Comparison of ENCODE assay signal across 16 mouse cellular contexts in the genomic region with DNA sequence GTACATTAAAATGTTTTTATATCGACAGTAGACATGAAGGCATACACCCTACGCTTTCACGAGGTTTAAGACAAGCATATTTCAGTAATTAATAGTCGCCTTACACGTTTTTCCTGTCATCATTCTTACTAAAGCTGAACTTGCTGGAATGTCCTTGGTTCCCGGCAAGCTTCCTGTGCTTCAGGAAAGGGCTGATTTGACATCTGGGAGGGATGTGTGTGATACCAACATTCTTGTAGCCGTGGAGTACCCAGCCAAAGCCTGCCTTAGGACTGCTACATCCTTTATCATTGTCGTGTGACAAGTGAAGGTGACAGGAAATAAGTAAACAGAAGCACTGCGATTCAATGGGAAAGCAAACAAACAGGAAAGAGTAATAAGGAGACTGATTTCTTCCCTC. TPM values are rescaled to one million over a fixed set of nuclear protein-coding genes. Genes with fewer than 3 reads are reported as not detected.
DNase-seq lines count a peak whose midpoint lies in the region; ATAC-seq lines count a peak whose summit lies in the region.
"Had no signal": no experiment of that assay in that cellular context is flagged by ENCODE, and none has a peak within 500 bp of the region (broad histone marks: within the 10 kb centered on the region; RNA-seq: fewer than 3 reads in every experiment).

No protein-coding gene starts in this region.

- peak overlapping the region; percentile 35; the same call in 1 of the 2 replicates for H3K27ac ChIP-seq in heart, embryonic 16.5 days (ENCODE audit: low read length)
- no peak overlapping the region for H3K27ac ChIP-seq in limb, embryonic 13.5 days
- no peak overlapping the region for H3K27ac ChIP-seq in limb, embryonic 10.5 days
- peak overlapping the region; percentile 46; the same call in 1 of the 2 replicates for H3K27ac ChIP-seq in liver, embryonic 12.5 days
- H3K27ac ChIP-seq in stomach, embryonic 14.5 days (ENCODE audit: low read length), result no peak overlapping the region
- H3K27ac ChIP-seq: forebrain, embryonic 13.5 days; hindbrain, embryonic 13.5 days; midbrain, embryonic 10.5 days; neural tube, embryonic 13.5 days had no signal

- 27% methylated on average over 9 of the region's 9 CpGs for WGBS in heart, embryonic 16.5 days
- 34% methylated on average over 9 of the region's 9 CpGs for WGBS in limb, embryonic 13.5 days
- 51% methylated on average over 9 of the region's 9 CpGs for WGBS in limb, embryonic 10.5 days
- WGBS in liver, embryonic 12.5 days (ENCODE audit: insufficient replicate concordance), result 34% methylated on average over 9 of the region's 9 CpGs
- 14% methylated on average over 9 of the region's 9 CpGs for whole genome bisulfite sequencing in stomach, embryonic 14.5 days

- no peaks in the 10 kb centered on the region for H3K36me3 ChIP-seq in heart, embryonic 16.5 days (ENCODE audit: control insufficient read depth, insufficient read depth)
- H3K36me3 ChIP-seq in limb, embryonic 13.5 days, result no peaks in the 10 kb centered on the region
- no peaks in the 10 kb centered on the region for H3K36me3 ChIP-seq in limb, embryonic 10.5 days
- H3K36me3 ChIP-seq in liver, embryonic 12.5 days, result no peaks in the 10 kb centered on the region
- H3K36me3 ChIP-seq in stomach, embryonic 14.5 days (ENCODE audit: control insufficient read depth, insufficient read depth, low read length), result no peaks in the 10 kb centered on the region
- H3K36me3 ChIP-seq: G1E; hindbrain, embryonic 13.5 days; midbrain, embryonic 10.5 days; neural tube, embryonic 13.5 days had no signal

- no peak overlapping the region for H3K4me3 ChIP-seq in heart, embryonic 16.5 days (ENCODE audit: low read length)
- no peak overlapping the region for H3K4me3 ChIP-seq in limb, embryonic 13.5 days
- no peak overlapping the region for H3K4me3 ChIP-seq in limb, embryonic 10.5 days
- H3K4me3 ChIP-seq in liver, embryonic 12.5 days, result no peak overlapping the region
- no peak overlapping the region for H3K4me3 ChIP-seq in stomach, embryonic 14.5 days (ENCODE audit: low read depth, low read length)
- H3K4me3 ChIP-seq: forebrain, embryonic 13.5 days; hindbrain, embryonic 13.5 days; midbrain, embryonic 10.5 days; neural tube, embryonic 13.5 days had no signal

- peaks cover 30% of the 10 kb centered on the region for H3K4me1 ChIP-seq in heart, embryonic 16.5 days (ENCODE audit: control insufficient read depth, insufficient read depth, low read length)
- peaks cover 13% of the 10 kb centered on the region for H3K4me1 ChIP-seq in limb, embryonic 13.5 days
- peaks cover 13% of the 10 kb centered on the region for H3K4me1 ChIP-seq in limb, embryonic 10.5 days
- H3K4me1 ChIP-seq in liver, embryonic 12.5 days, result peaks cover 75% of the 10 kb centered on the region
- H3K4me1 ChIP-seq in stomach, embryonic 14.5 days (ENCODE audit: control insufficient read depth, insufficient read depth, low read length), result peaks cover 12% of the 10 kb centered on the region; the same call in 1 of the 2 replicates

- H3K9me3 ChIP-seq in heart, embryonic 16.5 days (replicated peaks; ENCODE audit: control insufficient read depth, low read length), result no peaks in the 10 kb centered on the region
- H3K9me3 ChIP-seq in limb, embryonic 13.5 days, result no peaks in the 10 kb centered on the region
- H3K9me3 ChIP-seq in limb, embryonic 10.5 days (replicated peaks), result no peaks in the 10 kb centered on the region
- no peaks in the 10 kb centered on the region for H3K9me3 ChIP-seq in liver, embryonic 12.5 days (replicated peaks)
- H3K9me3 ChIP-seq in stomach, embryonic 14.5 days (ENCODE audit: control insufficient read depth, low read depth, low read length), result no peaks in the 10 kb centered on the region
- H3K9me3 ChIP-seq: forebrain, embryonic 13.5 days; G1E; hindbrain, embryonic 13.5 days; midbrain, embryonic 10.5 days; neural tube, embryonic 13.5 days had no signal

- intact Hi-C loops in heart, postnatal 14 days (cut with DNase I), result no loop called here

- ATAC-seq in heart, embryonic 16.5 days (replicated peaks; ENCODE audit: extremely low read depth, insufficient read depth, low FRiP score), result no peak
- ATAC-seq in limb, embryonic 13.5 days (ENCODE audit: low FRiP score, low read depth), result no peak
- no peak for ATAC-seq in liver, embryonic 12.5 days
- ATAC-seq in stomach, embryonic 14.5 days (ENCODE audit: insufficient number of reproducible peaks, insufficient read depth, low FRiP score, low read depth), result no peak
- ATAC-seq: forebrain, embryonic 13.5 days; intestine, postnatal 0 days had no signal

- H3K9ac ChIP-seq in heart, embryonic 16.5 days (ENCODE audit: low read length), result no peak overlapping the region
- no peak overlapping the region for H3K9ac ChIP-seq in limb, embryonic 13.5 days
- 0 out of 2 replicates have a peak overlapping the region, but pooled peaks have one; percentile 2 for H3K9ac ChIP-seq in liver, embryonic 12.5 days
- no peak overlapping the region for H3K9ac ChIP-seq in stomach, embryonic 14.5 days (replicated peaks; ENCODE audit: low read depth, low read length)
- H3K9ac ChIP-seq: forebrain, embryonic 13.5 days; hindbrain, embryonic 13.5 days; neural tube, embryonic 13.5 days had no signal

- H3K4me2 ChIP-seq in heart, embryonic 16.5 days (ENCODE audit: low read depth, low read length), result peak overlapping the region; percentile 43
- H3K4me2 ChIP-seq in limb, embryonic 13.5 days (replicated peaks), result peak overlapping the region; percentile 17
- H3K4me2 ChIP-seq in liver, embryonic 12.5 days, result 0 out of 2 replicates have a peak overlapping the region, but pooled peaks have one; percentile 15
- H3K4me2 ChIP-seq in stomach, embryonic 14.5 days (replicated peaks; ENCODE audit: low read depth, low read length), result 0 out of 2 replicates have a peak overlapping the region, but pooled peaks have one; percentile 15
- H3K4me2 ChIP-seq: forebrain, embryonic 13.5 days; hindbrain, embryonic 13.5 days; neural tube, embryonic 13.5 days had no signal

- DNase-seq in heart, postnatal 14 days, result no peak
- no peak for DNase-seq in limb, embryonic 10.5 days (ENCODE audit: low spot score)
- DNase-seq in cerebellum, adult 8-10 months, result no peak
- DNase-seq: adrenal gland, postnatal 10 days; cerebellum, adult 9-10 months; gastrocnemius, postnatal 36 days had no signal

- no peaks in the 10 kb centered on the region for H3K27me3 ChIP-seq in heart, embryonic 16.5 days (ENCODE audit: control insufficient read depth, insufficient read depth, low read length)
- no peaks in the 10 kb centered on the region for H3K27me3 ChIP-seq in limb, embryonic 13.5 days
- H3K27me3 ChIP-seq in limb, embryonic 10.5 days (ENCODE audit: low read depth, poor library complexity, severe bottlenecking), result no peaks in the 10 kb centered on the region
- no peaks in the 10 kb centered on the region for H3K27me3 ChIP-seq in liver, embryonic 12.5 days (replicated peaks)
- no peaks in the 10 kb centered on the region for H3K27me3 ChIP-seq in stomach, embryonic 14.5 days (ENCODE audit: control insufficient read depth, insufficient read depth, low read length)
- H3K27me3 ChIP-seq: forebrain, embryonic 13.5 days; hindbrain, embryonic 13.5 days; neural tube, embryonic 13.5 days had no signal

RNA-seq across cellular contexts. Expression of gene Jak2, which starts 13.5 kb away (rescaled TPM):
- 5.5 and 6.4 TPM in 2 replicates for polyA plus RNA-seq in heart, embryonic 16.5 days (2015; fragmentation: Nextera tagmentation; extraction: Ambion mirVana)
- 10 to 100 TPM; 14.5 to 15.2 TPM for total RNA-seq in heart, postnatal 14 days (2021)
- polyA plus RNA-seq in limb, embryonic 13.5 days (2015; fragmentation: Nextera tagmentation; extraction: Ambion mirVana), result 8.5 and 9.8 TPM in 2 replicates
- polyA plus RNA-seq in limb, embryonic 10.5 days (2016; fragmentation: Nextera tagmentation; extraction: Ambion mirVana), result 5.4 and 8.0 TPM in 2 replicates
- 21.1 and 22.4 TPM in 2 replicates for polyA plus RNA-seq in liver, embryonic 12.5 days (2016; fragmentation: Nextera tagmentation; extraction: Ambion mirVana)
- polyA plus RNA-seq in stomach, embryonic 14.5 days (2014; fragmentation: Nextera tagmentation; extraction: Ambion mirVana), result 11.2 and 13.1 TPM in 2 replicates

Comparison
In these comparisons a context has a peak if more than half of its experiments do, and no peak if none do; other contexts are left out.
1. H3K27ac ChIP-seq: peak in heart, embryonic 16.5 days (single experiment) and liver, embryonic 12.5 days (single experiment); none in limb, embryonic 13.5 days (single experiment), limb, embryonic 10.5 days (single experiment) and stomach, embryonic 14.5 days (single experiment).
2. Peak in every context shown above with its lines, with median percentiles within 50 percentile points of each other: H3K4me2 ChIP-seq.